Comparison of ENCODE assay signal across 13 mouse cellular contexts in genomic region chr3:130289220-130289619, GRCm38 (mm10).
"Had no signal": no experiment of that assay in that cellular context is flagged by ENCODE, and none has a peak within 500 bp of the region (broad histone marks: within the 10 kb centered on the region; RNA-seq: fewer than 3 reads in every experiment).

No protein-coding gene starts in this region.

- H3K4me1 ChIP-seq: limb, embryonic 15.5 days; liver, embryonic 12.5 days had no signal

- H3K9ac ChIP-seq: limb, embryonic 15.5 days; liver, embryonic 12.5 days; lung, embryonic 14.5 days; neural tube, embryonic 15.5 days had no signal

- ATAC-seq: liver, embryonic 12.5 days had no signal

- H3K4me2 ChIP-seq: limb, embryonic 15.5 days; liver, embryonic 12.5 days; lung, embryonic 14.5 days; neural tube, embryonic 15.5 days had no signal

- H3K27me3 ChIP-seq: limb, embryonic 15.5 days; liver, embryonic 12.5 days had no signal

- H3K4me3 ChIP-seq: left cerebral cortex, adult 2 months; limb, embryonic 15.5 days; liver, embryonic 12.5 days; myocyte; neural tube, embryonic 15.5 days had no signal

- DNase-seq: kidney, adult 8-10 months; kidney, postnatal 25 days; lung, embryonic 14.5 days; lung, postnatal 10 days; lung, postnatal 4 days; right cerebral cortex, adult 18-20 months; right cerebral cortex, postnatal 25 days; thymus, postnatal 4 days had no signal

- H3K9me3 ChIP-seq: limb, embryonic 15.5 days; liver, embryonic 12.5 days; neural tube, embryonic 15.5 days had no signal

- H3K27ac ChIP-seq: left cerebral cortex, adult 2 months; limb, embryonic 15.5 days; liver, embryonic 12.5 days; neural tube, embryonic 15.5 days had no signal

- H3K36me3 ChIP-seq: limb, embryonic 15.5 days; liver, embryonic 12.5 days; neural tube, embryonic 15.5 days had no signal
